Mouse (Mus musculus) bone marrow, adult 2 months (tissue): ENCODE data around the gene Samd4. TPM values are rescaled to one million over a fixed set of nuclear protein-coding genes. Genes with fewer than 3 reads are reported as not detected.

Experiments used
- H3K27ac ChIP-seq: fragments of 200-500 bp; 2 replicates; pipeline ENCODE4 v1.5.1; 2012; ENCODE audit warnings: low read depth, mild to moderate bottlenecking, control low read depth, inconsistent platforms, low read length; ENCODE audit not compliant: control insufficient read depth, poor library complexity, insufficient read depth
- H3K4me1 ChIP-seq: fragments of 200-500 bp; 2 replicates; pipeline ENCODE4 v1.6.1; 2011; ENCODE audit warnings: low read length; ENCODE audit not compliant: control insufficient read depth, insufficient read depth
- H3K4me3 ChIP-seq: fragments of 200-500 bp; replicated peaks from 2 replicates; pipeline ENCODE3; 2011; ENCODE audit warnings: mild to moderate bottlenecking, low read depth, low read length, control low read depth; ENCODE audit not compliant: control insufficient read depth
- CTCF ChIP-seq: fragments of 200-500 bp; IDR thresholded peaks from 2 replicates; pipeline ENCODE4 v1.5.1; 2011; ENCODE audit warnings: low read length, control low read depth; ENCODE audit not compliant: control insufficient read depth, insufficient read depth
- POLR2A ChIP-seq: fragments of 200-500 bp; IDR thresholded peaks from 2 replicates; pipeline ENCODE4 v1.6.1; 2011; ENCODE audit warnings: low read depth, mild to moderate bottlenecking, control low read depth, low read length, borderline replicate concordance; ENCODE audit not compliant: control insufficient read depth
- WGBS: fragments of 180-500 bp; shearing (Covaris S2); methylation state at CpG from one replicate; pipeline ENCODE4 v1.1.7; 2018; 5-methylcytosine and 5-hydroxymethylcytosine counted together
- polyA plus RNA-seq: library from polyadenylated mRNA; stranded (reverse); fragments of >200 nt; gene quantifications from 2 replicates; pipeline ENCODE4 v1.2.4, GENCODE M21; 2011; ENCODE audit warnings: low replicate concordance; ENCODE audit not compliant: missing spikeins, insufficient read depth, insufficient read length

The Samd4 gene
- polyA plus RNA-seq: 3.6 and 7.7 TPM in 2 replicates

- H3K4me3 ChIP-seq: peak within 1 kb of the TSS; percentile 11
- H3K27ac ChIP-seq: peak within 1 kb of the TSS; percentile 21; the same call in 1 of the 2 replicates
- WGBS: 1% methylated on average over 54 of the region's 54 CpGs
- TF ChIP-seq POLR2A (no peak), CTCF (no peak)
- no peaks in the 10 kb centered on the region; the same call in 1 of the 2 replicates for H3K4me1 ChIP-seq
Measured at GRCm38 (mm10) chr14:46882431-46883067, at the start of gene Samd4. TSS of gene Samd4 (plus strand) at chr14:46882854.

- Histone ChIP-seq H3K4me1 (no peaks in the 10 kb centered on the region), H3K4me3 (no peak overlapping the region), H3K27ac (no peak overlapping the region)
- TF ChIP-seq CTCF (no peak), POLR2A (no peak)
- WGBS: 87% methylated on average over 4 of the region's 4 CpGs
Measured at GRCm38 (mm10) chr14:46839326-46839725, 43.3 kb upstream of the Samd4 start.

GRCm38 (mm10) chr14:46845706-46846105 is 36.9 kb upstream of the Samd4 start:
- WGBS: 92% methylated on average over 11 of the region's 11 CpGs
- H3K4me3 ChIP-seq: no peak overlapping the region

DNA sequence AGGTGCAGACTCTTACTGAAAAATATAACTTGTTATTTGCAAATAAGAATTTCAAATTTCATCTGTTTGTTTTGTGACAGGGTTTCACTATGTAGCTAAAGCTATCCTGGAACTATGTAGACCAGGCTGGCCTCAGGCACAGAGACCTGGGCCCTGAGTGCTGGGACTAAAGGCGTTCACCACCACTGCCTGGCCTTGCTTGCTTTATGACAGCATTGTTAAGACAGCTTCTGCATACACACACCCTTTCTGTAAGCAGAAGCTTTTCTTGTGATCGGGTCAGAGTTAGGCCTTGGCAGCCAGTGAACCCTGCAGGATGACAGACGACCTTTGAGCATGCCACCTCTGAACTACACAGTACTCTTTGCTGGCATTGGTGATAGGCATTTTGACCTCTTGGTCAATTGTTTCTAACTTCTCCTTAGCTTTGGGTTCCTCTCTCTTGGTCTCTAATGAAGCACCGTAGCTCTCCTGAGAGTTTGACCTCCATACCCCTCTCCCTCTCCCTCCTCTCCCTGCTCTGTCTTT is 34.5 kb upstream of the Samd4 start:
- H3K4me3 ChIP-seq: no peak overlapping the region
- no peak overlapping the region for H3K27ac ChIP-seq
- TF ChIP-seq POLR2A: no peak
- TF ChIP-seq CTCF: no peak
- no peaks in the 10 kb centered on the region for H3K4me1 ChIP-seq
- WGBS: 85% methylated on average over 4 of the region's 4 CpGs

More at GRCm38 (mm10) chr14:46845706-46846105, 36.9 kb upstream of the Samd4 start:
- H3K27ac ChIP-seq: no peak overlapping the region
- H3K4me1 ChIP-seq: no peaks in the 10 kb centered on the region
- TF ChIP-seq CTCF: no peak
- no peak for TF ChIP-seq POLR2A

DNA sequence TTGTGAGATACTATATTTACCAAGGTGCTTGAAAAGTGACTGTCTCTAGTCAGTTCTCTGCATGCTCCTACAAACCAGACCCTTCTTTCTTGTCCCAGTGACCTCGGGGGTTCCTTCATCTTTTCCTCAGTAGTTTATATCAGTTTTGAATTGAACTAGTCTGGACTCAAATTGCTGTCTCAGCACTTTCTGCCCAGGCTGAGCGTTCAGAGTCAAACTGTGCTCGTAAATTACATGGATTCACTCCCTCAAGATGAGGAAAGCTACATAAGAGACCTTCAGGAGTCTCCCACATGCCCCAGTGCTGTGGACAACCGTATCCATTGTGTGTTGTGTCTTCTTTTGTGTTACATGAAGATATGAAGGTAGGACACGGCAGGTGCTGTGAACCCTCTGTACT is 33.9 kb upstream of the Samd4 start:
- Histone ChIP-seq H3K4me1 (no peaks in the 10 kb centered on the region), H3K4me3 (no peak overlapping the region), H3K27ac (no peak overlapping the region)
- TF ChIP-seq CTCF (no peak), POLR2A (no peak)
- WGBS: 85% methylated on average over 5 of the region's 5 CpGs

GRCm38 (mm10) chr14:46849769-46850168 is 32.9 kb upstream of the Samd4 start:
- Histone ChIP-seq H3K4me1 (no peaks in the 10 kb centered on the region), H3K27ac (no peak overlapping the region), H3K4me3 (no peak overlapping the region)
- 66% methylated on average over 1 of the region's 1 CpGs for WGBS
- TF ChIP-seq CTCF: no peak
- TF ChIP-seq POLR2A: no peak

DNA sequence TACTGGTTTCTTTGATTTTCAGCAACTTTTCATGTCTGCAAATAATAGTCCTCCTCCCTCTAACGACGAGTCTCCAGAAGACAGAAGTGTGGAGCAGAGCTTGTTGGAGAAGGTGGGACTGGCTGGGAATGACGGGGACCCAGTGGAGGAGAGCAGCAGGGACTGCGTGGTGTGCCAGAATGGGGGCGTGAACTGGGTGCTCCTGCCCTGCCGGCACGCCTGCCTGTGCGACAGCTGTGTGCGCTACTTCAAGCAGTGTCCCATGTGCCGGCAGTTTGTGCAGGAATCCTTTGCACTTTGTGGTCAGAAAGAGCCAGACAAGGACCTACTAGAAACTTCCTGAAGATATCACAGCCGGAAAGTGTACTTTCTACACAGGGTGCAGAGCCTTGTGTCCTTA is 29.0 kb upstream of the Samd4 start:
- TF ChIP-seq CTCF (no peak), POLR2A (no peak)
- Histone ChIP-seq H3K4me3 (no peak overlapping the region), H3K27ac (no peak overlapping the region), H3K4me1 (no peaks in the 10 kb centered on the region)
- 90% methylated on average over 11 of the region's 11 CpGs for WGBS

- TF ChIP-seq POLR2A: no peak
- TF ChIP-seq CTCF: no peak
- Histone ChIP-seq H3K27ac (no peak overlapping the region), H3K4me1 (no peaks in the 10 kb centered on the region; the same call in 1 of the 2 replicates), H3K4me3 (no peak overlapping the region)
- WGBS: 62% methylated on average over 5 of the region's 5 CpGs
Measured at GRCm38 (mm10) chr14:46862922-46863321, 19.7 kb upstream of the Samd4 start.

GRCm38 (mm10) chr14:46880935-46881334 is 1.7 kb upstream of the Samd4 start:
- WGBS: 6% methylated on average over 10 of the region's 10 CpGs
- Histone ChIP-seq H3K27ac (no peak overlapping the region), H3K4me1 (no peaks in the 10 kb centered on the region; the same call in 1 of the 2 replicates), H3K4me3 (no peak overlapping the region)
- TF ChIP-seq POLR2A (no peak), CTCF (peak; percentile 66)
